Mouse (Mus musculus) forebrain, embryonic 16.5 days (tissue): Measurements from ENCODE around the gene Med25. TPM values are rescaled to one million over a fixed set of nuclear protein-coding genes. Genes with fewer than 3 reads are reported as not detected.
A peak's percentile ranks its signal among the peaks of the same experiment; 100 is the strongest.

ENCODE experiments used
- ATAC-seq: fragments of 200-750 bp; cut with Nextera tagmentation; 2 replicates; pipeline ENCODE4 v1.8.0; 2017; ENCODE audit warnings: mild to moderate bottlenecking, moderate library complexity
- H3K27ac ChIP-seq: fragments of 300-500 bp; sonication (generic); 2 replicates; pipeline ENCODE4 v1.5.1; 2014; ENCODE audit warnings: low read length, control low read depth
- H3K27me3 ChIP-seq: fragments of 300-500 bp; sonication (generic); replicated peaks from 2 replicates; pipeline ENCODE4 v1.6.1; 2014; ENCODE audit warnings: low read length; ENCODE audit not compliant: control insufficient read depth, insufficient read depth
- H3K36me3 ChIP-seq: fragments of 300-500 bp; sonication (generic); 2 replicates; pipeline ENCODE4 v1.6.1; 2014; ENCODE audit not compliant: control insufficient read depth, insufficient read depth
- H3K4me1 ChIP-seq: fragments of 300-500 bp; sonication (generic); replicated peaks from 2 replicates; pipeline ENCODE4 v1.6.1; 2014; ENCODE audit warnings: low read length; ENCODE audit not compliant: control insufficient read depth, insufficient read depth
- H3K4me2 ChIP-seq: fragments of 300-500 bp; sonication (generic); 2 replicates; pipeline ENCODE4 v1.6.1; 2014; ENCODE audit warnings: mild to moderate bottlenecking, low read length, control low read depth
- H3K4me3 ChIP-seq: fragments of 300-500 bp; sonication (generic); replicated peaks from 2 replicates; pipeline ENCODE4 v1.5.1; 2014; ENCODE audit warnings: mild to moderate bottlenecking, low read length, control low read depth
- H3K9ac ChIP-seq: fragments of 300-500 bp; sonication (generic); replicated peaks from 2 replicates; pipeline ENCODE4 v1.6.1; 2014; ENCODE audit warnings: low read depth, low read length, control low read depth
- H3K9me3 ChIP-seq: fragments of 300-500 bp; sonication (generic); 2 replicates; pipeline ENCODE4 v1.6.1; 2016; ENCODE audit warnings: low read length; ENCODE audit not compliant: control insufficient read depth
- WGBS: fragments of 180-500 bp; shearing (Covaris S2); extraction: QIAGEN DNeasy Blood & Tissue Kit; methylation state at CpG from one replicate; pipeline ENCODE4 v1.1.7; 2014; 5-methylcytosine and 5-hydroxymethylcytosine counted together
- polyA plus RNA-seq: library from polyadenylated mRNA; unstranded; fragments of >200 nt; fragmentation: Nextera tagmentation; extraction: Ambion mirVana; gene quantifications from 2 replicates; pipeline ENCODE4 v1.2.1, GENCODE M21; 2015

Gene Med25
- 158 and 166 TPM in 2 replicates for polyA plus RNA-seq

DNA sequence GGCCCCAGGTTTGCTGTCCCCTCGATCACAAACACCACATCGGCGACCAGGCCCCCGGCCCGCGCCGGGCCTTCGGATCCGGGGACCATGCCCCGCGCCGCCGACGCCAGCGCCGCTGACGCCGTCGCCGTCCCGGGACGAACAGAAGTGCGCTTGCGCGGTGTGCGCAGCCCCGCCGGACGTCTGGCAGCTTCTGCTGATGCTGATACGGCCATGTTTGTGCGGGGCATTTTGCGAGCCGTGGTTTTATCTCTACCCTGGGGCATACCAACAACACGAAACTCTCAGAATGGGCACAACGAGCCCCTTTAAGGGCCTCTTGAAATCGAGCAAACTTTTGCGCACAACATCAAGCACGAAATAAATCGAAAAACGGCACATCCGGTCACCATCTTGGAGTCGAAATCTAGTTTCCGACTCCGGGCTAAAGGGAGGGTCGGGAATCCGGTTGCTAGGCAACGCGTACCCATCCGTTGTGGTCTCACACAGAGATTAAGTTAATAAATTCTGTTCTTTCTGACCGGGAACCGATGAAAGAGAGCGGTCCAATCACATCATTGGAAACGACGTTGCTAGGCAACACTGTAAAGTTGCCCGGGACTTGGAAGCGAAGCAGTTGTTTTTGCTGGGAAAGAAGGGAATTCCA is at the start of gene Med25:
Med25 (minus strand) TSS at position 437 of the 646 bp plus-strand sequence.
- Histone ChIP-seq H3K27me3 (no peaks in the 10 kb centered on the region), H3K4me1 (peaks cover 62% of the 10 kb centered on the region), H3K4me3 (peak within 1 kb of the TSS; percentile 90), H3K4me2 (peak within 1 kb of the TSS; percentile 95), H3K9me3 (no peaks in the 10 kb centered on the region), H3K36me3 (no peaks in the 10 kb centered on the region; the same call in 1 of the 2 replicates), H3K27ac (peak within 1 kb of the TSS; percentile 97), H3K9ac (peak within 1 kb of the TSS; percentile 69)
- ATAC-seq, result peak; percentile 77
- under 1% methylated on average over 56 of the region's 56 CpGs for WGBS

GRCm38 (mm10) chr7:44938680-44939079 is 46.2 kb upstream of the Med25 start:
- no peaks in the 10 kb centered on the region for H3K36me3 ChIP-seq
- no peak overlapping the region for H3K27ac ChIP-seq
- no peaks in the 10 kb centered on the region for H3K27me3 ChIP-seq
- 87% methylated on average over 4 of the region's 4 CpGs for WGBS
- no peak overlapping the region for H3K4me3 ChIP-seq
- no peak overlapping the region for H3K9ac ChIP-seq
- no peaks in the 10 kb centered on the region for H3K4me1 ChIP-seq
- ATAC-seq, result no peak
- H3K9me3 ChIP-seq, result no peaks in the 10 kb centered on the region
- H3K4me2 ChIP-seq, result no peak overlapping the region

DNA sequence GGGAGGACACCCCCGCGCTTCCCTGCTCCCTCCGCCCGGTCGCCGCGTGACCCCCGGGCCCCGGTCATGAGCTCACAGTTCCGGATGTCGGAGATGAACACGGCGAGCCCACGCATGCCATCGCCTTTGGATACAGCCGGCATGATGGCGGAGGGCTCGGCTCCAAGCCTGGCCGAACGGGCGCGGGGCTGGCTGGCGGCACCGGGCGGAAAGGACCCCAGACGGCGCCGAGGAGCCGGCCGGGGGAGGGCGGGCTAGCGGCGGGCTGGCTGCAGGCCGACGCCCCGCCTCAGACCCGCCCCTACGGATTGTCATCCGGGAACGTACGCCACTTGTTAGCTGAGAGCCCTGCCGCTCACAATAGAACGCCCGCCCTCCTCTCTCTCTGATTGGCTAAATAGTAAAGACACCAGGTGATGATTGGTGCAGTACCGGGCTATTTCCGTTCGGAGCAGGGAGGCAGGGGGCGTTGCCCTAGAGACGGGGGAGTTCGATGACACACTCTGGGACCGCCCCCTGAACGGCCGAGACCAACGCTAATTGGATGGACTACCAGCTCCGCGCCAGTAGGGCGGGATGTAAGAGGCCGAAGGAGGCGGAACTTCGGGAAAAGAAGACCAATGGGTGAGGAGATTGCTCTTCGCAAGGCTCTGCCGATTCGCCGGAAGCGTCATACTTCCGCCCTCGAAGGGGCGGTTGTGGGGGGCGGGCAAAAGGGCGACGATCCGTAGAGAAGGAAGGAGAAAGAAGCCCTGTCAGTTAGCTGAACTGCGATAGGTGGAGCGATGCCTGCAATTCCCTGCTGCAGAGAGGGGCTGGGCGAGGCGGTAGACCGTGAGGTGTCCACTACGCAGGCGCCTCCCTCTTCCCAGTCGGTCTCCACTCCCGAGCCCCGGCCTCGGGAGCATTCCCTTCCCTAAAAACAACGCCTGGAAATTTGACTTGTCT is 37.0 kb upstream of the Med25 start, which contains the start of gene Ap2a1:
Ap2a1 (minus strand) TSS at position 293 of the 948 bp plus-strand sequence.
- Histone ChIP-seq H3K27ac (peak within 1 kb of the TSS; percentile 98), H3K9me3 (no peaks in the 10 kb centered on the region), H3K4me2 (peak within 1 kb of the TSS; percentile 75), H3K27me3 (no peaks in the 10 kb centered on the region), H3K9ac (peak within 1 kb of the TSS; percentile 86), H3K4me1 (peaks cover 19% of the 10 kb centered on the region), H3K4me3 (peak within 1 kb of the TSS; percentile 73), H3K36me3 (0 out of 2 replicates have a peak, but pooled peaks cover 3% of the 10 kb centered on the region)
- WGBS, result under 1% methylated on average over 83 of the region's 84 CpGs
- peak; percentile 98 for ATAC-seq

DNA sequence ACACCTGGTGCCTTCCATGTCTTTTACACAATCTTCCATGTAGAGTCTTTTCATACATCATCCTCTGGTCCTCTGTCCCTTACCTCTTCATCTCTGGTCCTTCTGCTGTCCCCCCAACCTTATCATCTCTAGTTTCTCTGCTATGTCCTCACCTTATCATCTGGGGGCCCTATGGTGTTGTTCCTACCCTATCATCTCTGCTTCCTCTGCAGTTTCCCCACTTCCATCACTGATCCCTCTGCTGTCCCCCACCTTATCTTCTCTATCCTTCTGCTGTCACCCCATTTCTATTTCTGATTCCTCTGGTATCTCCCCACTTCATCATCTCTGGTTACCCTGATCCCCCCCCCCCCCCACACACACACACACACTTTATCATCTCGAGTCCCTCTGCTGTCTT is 36.1 kb upstream of the Med25 start:
- Histone ChIP-seq H3K4me2 (peak overlapping the region; percentile 75), H3K36me3 (peaks cover 6% of the 10 kb centered on the region; the same call in 1 of the 2 replicates), H3K9ac (peak overlapping the region; percentile 86), H3K4me1 (peaks cover 19% of the 10 kb centered on the region), H3K9me3 (no peaks in the 10 kb centered on the region), H3K27me3 (no peaks in the 10 kb centered on the region), H3K27ac (no peak overlapping the region), H3K4me3 (peak overlapping the region; percentile 73)
- WGBS, result 0% methylated on average over 1 of the region's 1 CpGs
- no peak for ATAC-seq

DNA sequence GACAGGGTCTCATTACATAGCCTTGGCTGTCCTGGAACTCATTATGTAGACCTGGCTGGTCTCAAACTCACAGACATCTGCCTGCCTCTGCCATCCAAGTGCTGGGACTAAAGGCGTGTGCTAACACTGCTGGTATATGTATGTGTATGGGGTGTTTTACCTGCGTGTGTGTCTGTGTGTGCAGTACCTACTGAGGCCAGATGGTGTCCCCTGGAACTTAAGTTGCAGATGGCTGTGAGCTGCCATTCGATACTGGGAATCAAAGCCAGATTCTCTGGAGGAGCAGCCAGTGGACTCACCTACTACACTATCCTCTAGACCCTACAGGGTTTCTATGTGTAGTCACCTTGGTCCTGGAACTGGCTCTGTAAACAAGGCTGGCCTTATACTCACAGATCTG is 33.0 kb upstream of the Med25 start:
- Histone ChIP-seq H3K27me3 (no peaks in the 10 kb centered on the region), H3K9me3 (no peaks in the 10 kb centered on the region), H3K4me2 (no peak overlapping the region), H3K27ac (no peak overlapping the region), H3K4me3 (no peak overlapping the region), H3K9ac (no peak overlapping the region), H3K36me3 (peaks cover 8% of the 10 kb centered on the region; the same call in 1 of the 2 replicates), H3K4me1 (peaks cover 18% of the 10 kb centered on the region)
- ATAC-seq, result no peak
- 71% methylated on average over 3 of the region's 3 CpGs for WGBS

DNA sequence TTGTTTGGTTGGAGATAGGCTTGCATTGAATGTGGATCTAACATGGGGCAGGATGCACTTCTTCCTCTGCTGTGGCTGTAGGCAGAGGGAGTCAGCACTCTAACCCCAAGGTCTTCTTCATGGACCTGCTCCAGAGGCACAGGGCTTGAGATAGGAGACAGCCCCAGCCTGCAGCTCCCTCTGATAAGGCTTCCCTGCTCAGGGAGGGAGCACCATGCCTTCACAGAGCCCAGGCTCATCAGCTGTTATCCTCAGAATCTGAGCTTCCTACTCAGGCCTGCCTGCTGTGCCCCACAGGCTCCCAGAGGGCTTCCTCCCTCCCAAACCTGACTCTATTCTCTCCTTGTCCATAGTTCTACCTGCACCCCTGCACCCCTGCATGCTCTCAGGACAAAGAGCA is 30.0 kb upstream of the Med25 start:
- Histone ChIP-seq H3K27me3 (no peaks in the 10 kb centered on the region), H3K36me3 (peaks cover 8% of the 10 kb centered on the region; the same call in 1 of the 2 replicates), H3K27ac (no peak overlapping the region), H3K4me1 (peaks cover 2% of the 10 kb centered on the region), H3K9ac (no peak overlapping the region), H3K4me2 (no peak overlapping the region), H3K9me3 (no peaks in the 10 kb centered on the region), H3K4me3 (no peak overlapping the region)
- no peak for ATAC-seq

- Histone ChIP-seq H3K27me3 (no peaks in the 10 kb centered on the region), H3K4me1 (no peaks in the 10 kb centered on the region), H3K9me3 (no peaks in the 10 kb centered on the region), H3K27ac (no peak overlapping the region), H3K4me2 (no peak overlapping the region), H3K4me3 (no peak overlapping the region), H3K36me3 (peaks cover 9% of the 10 kb centered on the region), H3K9ac (no peak overlapping the region)
- no peak for ATAC-seq
- WGBS, result 66% methylated on average over 5 of the region's 5 CpGs
Observed at GRCm38 (mm10) chr7:44919127-44919526, 26.6 kb upstream of the Med25 start.

DNA sequence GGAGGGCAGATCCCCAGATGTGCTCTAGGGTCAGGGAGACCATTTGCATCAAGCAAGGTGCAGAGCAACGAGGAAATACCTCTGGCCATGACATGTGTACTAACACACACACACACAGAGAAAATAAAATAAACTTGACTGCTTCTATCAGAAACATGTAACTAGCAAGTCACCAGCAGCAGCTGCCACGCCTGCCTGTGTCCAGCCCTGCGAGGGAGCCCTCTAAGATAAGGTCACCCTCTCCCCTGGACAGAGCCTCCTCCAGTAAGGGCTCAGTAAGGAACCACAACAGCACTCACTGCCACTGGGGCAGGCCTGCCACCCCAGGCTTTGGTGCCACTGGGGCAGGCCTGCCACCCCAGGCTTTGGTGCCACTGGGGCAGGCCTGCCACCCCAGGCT is 25.7 kb upstream of the Med25 start:
- Histone ChIP-seq H3K4me3 (no peak overlapping the region), H3K27ac (no peak overlapping the region), H3K4me2 (no peak overlapping the region), H3K4me1 (no peaks in the 10 kb centered on the region), H3K27me3 (no peaks in the 10 kb centered on the region), H3K36me3 (peaks cover 6% of the 10 kb centered on the region; the same call in 1 of the 2 replicates), H3K9me3 (no peaks in the 10 kb centered on the region), H3K9ac (no peak overlapping the region)
- WGBS, result 82% methylated on average over 3 of the region's 3 CpGs
- ATAC-seq, result no peak

- Histone ChIP-seq H3K9me3 (no peaks in the 10 kb centered on the region), H3K36me3 (peaks cover 10% of the 10 kb centered on the region), H3K4me3 (no peak overlapping the region), H3K27ac (no peak overlapping the region), H3K27me3 (no peaks in the 10 kb centered on the region), H3K9ac (no peak overlapping the region), H3K4me2 (no peak overlapping the region), H3K4me1 (no peaks in the 10 kb centered on the region)
- 95% methylated on average over 4 of the region's 4 CpGs for WGBS
- no peak for ATAC-seq
Observed at GRCm38 (mm10) chr7:44916881-44917280, 24.4 kb upstream of the Med25 start.
